In genomic region chr6:137209992-137210391, GRCm38 (mm10) we compare ENCODE assay signal across 8 mouse cellular contexts. TPM values are rescaled to one million over a fixed set of nuclear protein-coding genes. Genes with fewer than 3 reads are reported as not detected.
DNase-seq lines count a peak whose midpoint lies in the region; ATAC-seq and TF ChIP-seq lines count a peak whose summit lies in the region.
"Had no signal": no experiment of that assay in that cellular context is flagged by ENCODE, and none has a peak within 500 bp of the region (broad histone marks: within the 10 kb centered on the region; RNA-seq: fewer than 3 reads in every experiment).

No protein-coding gene starts in this region.

- TF ChIP-seq CTCF in liver, postnatal 0 days (IDR thresholded peaks at IDR 0.05; ENCODE audit: low read depth): no peak
- TF ChIP-seq CTCF in cerebellum, adult 2 months (IDR thresholded peaks at IDR 0.05; ENCODE audit: borderline replicate concordance, insufficient read depth, low read depth, low read length): no peak

- DNase-seq in liver, postnatal 0 days: peak; percentile 11
- DNase-seq in liver: no peak
- DNase-seq in cerebellum, adult 2 months: peak; percentile 68 to 83
- peak; percentile 41 to 59 for DNase-seq in gastrocnemius, postnatal 4 days (ENCODE audit: low spot score in 2 of 2)
- peak; percentile 51 to 57 for DNase-seq in layer of hippocampus, adult 8-10 months (ENCODE audit: low spot score in 2 of 2)
- DNase-seq in right cerebral cortex, adult 2 months (ENCODE audit: low spot score in 2 of 2): peak; percentile 31 to 41

- no peak overlapping the region for H3K4me3 ChIP-seq in liver, postnatal 0 days (ENCODE audit: low read depth, low read length)
- no peak overlapping the region for H3K4me3 ChIP-seq in cerebellum, adult 2 months (replicated peaks; ENCODE audit: insufficient read depth, low read depth, low read length)

- H3K27ac ChIP-seq in liver, postnatal 0 days (ENCODE audit: low read depth): no peak overlapping the region
- H3K27ac ChIP-seq in cerebellum, adult 2 months (ENCODE audit: insufficient read depth, low read length): no peak overlapping the region
- H3K27ac ChIP-seq: macrophage had no signal

- ATAC-seq in liver, postnatal 0 days: no peak
- no peak for ATAC-seq in granulocyte monocyte progenitor cell, adult 5-6 weeks (replicated peaks; ENCODE audit: poor library complexity, severe bottlenecking)

- H3K36me3 ChIP-seq in liver, postnatal 0 days (replicated peaks; ENCODE audit: insufficient read depth, low read length): no peaks in the 10 kb centered on the region

- no peak for TF ChIP-seq EP300 in liver, postnatal 0 days (IDR thresholded peaks at IDR 0.05; ENCODE audit: low read depth)

- H3K9ac ChIP-seq in liver, postnatal 0 days (replicated peaks): no peak overlapping the region

- H3K9me3 ChIP-seq in liver, postnatal 0 days (ENCODE audit: low read length): no peaks in the 10 kb centered on the region

- no peak for TF ChIP-seq POLR2A in cerebellum, adult 2 months (IDR thresholded peaks at IDR 0.05; ENCODE audit: borderline replicate concordance, insufficient read depth, low read length)

- no peak overlapping the region for H3K4me2 ChIP-seq in liver, postnatal 0 days (ENCODE audit: low read depth, low read length)

- no peaks in the 10 kb centered on the region for H3K27me3 ChIP-seq in liver, postnatal 0 days (ENCODE audit: insufficient read depth, low read length)
- no peaks in the 10 kb centered on the region for H3K27me3 ChIP-seq in cerebellum, adult 2 months (ENCODE audit: control insufficient read depth, insufficient read depth, low read length)

- H3K4me1 ChIP-seq in liver, postnatal 0 days (ENCODE audit: insufficient read depth): no peaks in the 10 kb centered on the region
- peaks cover 10% of the 10 kb centered on the region; the same call in 1 of the 2 replicates for H3K4me1 ChIP-seq in cerebellum, adult 2 months (ENCODE audit: control insufficient read depth, insufficient read depth, low read length)

- WGBS in liver, postnatal 0 days (ENCODE audit: insufficient replicate concordance): 81% methylated on average over 8 of the region's 8 CpGs
- 7% methylated on average over 8 of the region's 8 CpGs for WGBS in cerebellum, adult 2 months

RNA-seq across cellular contexts. Expression of gene Rerg, which starts 39.7 kb away (rescaled TPM):
- polyA plus RNA-seq in liver, postnatal 0 days (2015; fragmentation: Nextera tagmentation; extraction: Ambion mirVana): 5.6 and 6.9 TPM in 2 replicates
- 7.0 and 9.2 TPM in 2 replicates for polyA plus RNA-seq in cerebellum, adult 2 months (2012; rRNA removed)
- total RNA-seq in gastrocnemius, postnatal 4 days (2021): 1 to 10 TPM; 6.4 to 7.4 TPM
- 10 to 100 TPM; 25.9 to 42.3 (median 30.9) TPM for total RNA-seq in layer of hippocampus, adult 8-10 months (2022)
- total RNA-seq in granulocyte monocyte progenitor cell, adult 5-6 weeks (2014; fragmentation: Nextera tagmentation): not detected in 2 replicates
- 1.6 TPM in 1 of 2 replicates, not detected in the other for total RNA-seq in granulocyte monocyte progenitor cell, adult 5-6 weeks (2017)
- polyA plus RNA-seq: macrophage had no signal

RNA-seq across cellular contexts. Expression of gene Ptpro, which starts 42.1 kb away (rescaled TPM):
- polyA plus RNA-seq in liver, postnatal 0 days (2015; fragmentation: Nextera tagmentation; extraction: Ambion mirVana): 0.75 and 0.86 TPM in 2 replicates
- polyA plus RNA-seq in cerebellum, adult 2 months (2012; rRNA removed): 5.9 and 6.6 TPM in 2 replicates
- total RNA-seq in gastrocnemius, postnatal 4 days (2021): 1 to 10 TPM; 2.5 to 3.0 TPM
- 10 to 100 TPM; 27.9 to 32.3 (median 30.0) TPM for total RNA-seq in layer of hippocampus, adult 8-10 months (2022)
- total RNA-seq in granulocyte monocyte progenitor cell, adult 5-6 weeks (2014; fragmentation: Nextera tagmentation): 3.8 and 4.4 TPM in 2 replicates
- total RNA-seq in granulocyte monocyte progenitor cell, adult 5-6 weeks (2017): 3.4 and 3.5 TPM in 2 replicates

Comparison
In these comparisons a context has a peak if more than half of its experiments do, and no peak if none do; other contexts are left out.
1. RNA of gene Ptpro, which starts 42.1 kb away (total RNA-seq): 27.9 to 32.3 TPM in layer of hippocampus, adult 8-10 months; 3.4 to 4.4 TPM in granulocyte monocyte progenitor cell, adult 5-6 weeks and 2.5 to 3.0 TPM in gastrocnemius, postnatal 4 days; every median in the first group is over 4 times any median in the second.